Mouse (Mus musculus) stomach, postnatal 0 days (tissue): ENCODE data around the gene Gpr34. TPM values are rescaled to one million over a fixed set of nuclear protein-coding genes. Genes with fewer than 3 reads are reported as not detected.

ENCODE experiments used
- ATAC-seq: fragments of 200-750 bp; cut with Nextera tagmentation; 2 replicates; pipeline ENCODE4 v1.8.0; 2017; ENCODE audit not compliant: low FRiP score, low TSS enrichment
- DNase-seq: peaks from one replicate; pipeline ENCODE4 v3.0.0-alpha.2; 2016; ENCODE audit warnings: low spot score
- H3K27ac ChIP-seq: fragments of 300-500 bp; sonication (generic); replicated peaks from 2 replicates; pipeline ENCODE4 v1.5.1; 2014; ENCODE audit warnings: mild to moderate bottlenecking, control low read depth
- H3K27me3 ChIP-seq: fragments of 300-500 bp; sonication (generic); 2 replicates; pipeline ENCODE4 v1.6.1; 2014; ENCODE audit warnings: low read length; ENCODE audit not compliant: control insufficient read depth, insufficient read depth
- H3K36me3 ChIP-seq: fragments of 300-500 bp; sonication (generic); 2 replicates; pipeline ENCODE4 v1.6.1; 2014; ENCODE audit warnings: low read length, mixed read lengths; ENCODE audit not compliant: control insufficient read depth, insufficient read depth
- H3K4me1 ChIP-seq: fragments of 300-500 bp; sonication (generic); replicated peaks from 2 replicates; pipeline ENCODE4 v1.6.1; 2014; ENCODE audit warnings: antibody characterized with exemption; ENCODE audit not compliant: control insufficient read depth, insufficient read depth
- H3K4me2 ChIP-seq: fragments of 300-500 bp; sonication (generic); replicated peaks from 2 replicates; pipeline ENCODE4 v1.6.1; 2014; ENCODE audit warnings: low read depth, mild to moderate bottlenecking, control low read depth, moderate library complexity
- H3K4me3 ChIP-seq: fragments of 300-500 bp; sonication (generic); 2 replicates; pipeline ENCODE4 v1.5.1; 2014; ENCODE audit warnings: low read depth, low read length, control low read depth
- H3K9ac ChIP-seq: fragments of 300-500 bp; sonication (generic); 2 replicates; pipeline ENCODE4 v1.6.1; 2014; ENCODE audit warnings: mild to moderate bottlenecking, low read length, control low read depth, mixed read lengths
- H3K9me3 ChIP-seq: fragments of 300-500 bp; sonication (generic); 2 replicates; pipeline ENCODE4 v1.6.1; 2016; ENCODE audit warnings: low read length; ENCODE audit not compliant: control insufficient read depth
- CTCF ChIP-seq: IDR thresholded peaks from 2 replicates; pipeline ENCODE4 v1.5.1; 2016; ENCODE audit warnings: antibody characterized with exemption, low read depth, mild to moderate bottlenecking, moderate library complexity
- EP300 ChIP-seq: optimal IDR thresholded peaks from 2 replicates; pipeline ENCODE3; 2016; ENCODE audit warnings: antibody characterized with exemption
- whole genome bisulfite sequencing: fragments of 180-500 bp; shearing (Covaris S2); extraction: QIAGEN DNeasy Blood & Tissue Kit; methylation state at CpG from one replicate; pipeline ENCODE4 v1.1.7; 2014; 5-methylcytosine and 5-hydroxymethylcytosine counted together
- polyA plus RNA-seq: library from polyadenylated mRNA; unstranded; fragments of >200 nt; fragmentation: Nextera tagmentation; extraction: Ambion mirVana; gene quantifications from 2 replicates; pipeline ENCODE4 v1.2.1, GENCODE M21; 2015

Gpr34 gene
- polyA plus RNA-seq, 1 experiment from 2014 or later: 3.0 TPM

DNA sequence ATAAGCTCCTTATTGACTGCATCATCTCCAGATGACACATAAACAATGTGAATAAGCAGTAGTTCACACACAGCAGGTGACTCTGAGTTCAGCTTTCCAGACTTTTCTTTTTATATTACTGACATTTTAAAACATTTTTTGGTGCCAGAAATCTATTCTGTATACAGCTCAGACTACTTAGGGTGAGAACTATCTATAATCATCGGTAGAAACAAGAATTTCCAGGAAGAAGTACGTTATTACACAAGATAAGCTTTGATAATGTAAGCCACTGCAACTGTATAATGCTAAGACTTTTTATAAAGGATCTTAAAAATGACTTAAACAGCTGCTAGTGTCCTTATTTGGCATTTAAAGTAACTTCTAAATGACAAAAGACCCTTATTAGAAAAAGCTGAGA, 19.8 kb upstream of the Gpr34 start:
- Histone ChIP-seq H3K27me3 (no peaks in the 10 kb centered on the region), H3K9ac (no peak overlapping the region), H3K4me1 (no peaks in the 10 kb centered on the region), H3K36me3 (no peaks in the 10 kb centered on the region), H3K27ac (no peak overlapping the region), H3K4me2 (no peak overlapping the region), H3K9me3 (no peaks in the 10 kb centered on the region), H3K4me3 (no peak overlapping the region)
- TF ChIP-seq CTCF (no peak), EP300 (no peak)
- DNase-seq (no peak), ATAC-seq (no peak)
- WGBS: 22% methylated on average over 2 of the region's 2 CpGs

DNA sequence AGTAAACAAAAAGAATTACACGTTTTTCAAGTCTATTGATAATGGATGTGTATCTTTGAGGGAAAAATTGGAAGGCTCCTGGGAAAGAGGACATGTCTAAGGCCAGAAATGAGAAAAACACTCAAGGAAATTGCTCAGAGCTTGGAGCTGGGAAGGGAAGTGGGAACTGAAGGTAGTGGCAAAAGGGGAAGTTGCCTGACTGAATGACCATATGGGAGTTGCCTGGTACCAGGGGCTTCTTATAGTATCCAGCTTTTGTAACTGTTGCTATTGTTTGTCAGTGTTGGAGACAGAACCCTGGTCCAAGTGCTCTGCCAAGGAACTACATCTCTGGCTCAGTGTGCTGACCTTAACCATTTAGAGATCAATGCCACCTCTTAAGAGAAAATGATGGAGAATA, 15.2 kb upstream of the Gpr34 start:
- ATAC-seq: no peak
- no peak for DNase-seq
- Histone ChIP-seq H3K4me2 (no peak overlapping the region), H3K4me1 (no peaks in the 10 kb centered on the region), H3K27ac (no peak overlapping the region), H3K9me3 (no peaks in the 10 kb centered on the region), H3K4me3 (no peak overlapping the region), H3K36me3 (no peaks in the 10 kb centered on the region), H3K9ac (no peak overlapping the region), H3K27me3 (no peaks in the 10 kb centered on the region)
- TF ChIP-seq CTCF: no peak
- TF ChIP-seq EP300: no peak
- 39% methylated on average over 1 of the region's 1 CpGs for WGBS

DNA sequence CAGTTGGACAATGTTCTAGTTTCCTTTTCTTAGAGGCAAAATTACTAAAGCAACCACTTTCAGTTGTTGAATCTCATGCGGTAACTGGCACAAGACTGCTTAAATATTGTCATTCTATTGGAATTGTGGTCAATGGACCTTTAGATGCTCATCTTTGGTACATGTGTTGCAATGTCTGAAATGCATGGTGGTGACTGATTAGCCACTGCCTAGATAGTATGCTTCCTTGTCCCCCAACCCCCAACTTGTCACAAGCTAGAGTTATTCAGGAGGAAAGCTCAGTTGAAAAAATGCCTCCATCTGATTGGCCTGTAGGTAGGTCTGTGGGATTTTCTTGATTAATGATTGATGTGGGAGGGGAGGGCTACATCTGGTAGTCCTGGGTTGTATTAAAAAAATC, 14.6 kb upstream of the Gpr34 start:
- Histone ChIP-seq H3K27ac (no peak overlapping the region), H3K36me3 (no peaks in the 10 kb centered on the region), H3K4me2 (no peak overlapping the region), H3K9me3 (no peaks in the 10 kb centered on the region), H3K4me1 (no peaks in the 10 kb centered on the region), H3K27me3 (no peaks in the 10 kb centered on the region), H3K4me3 (no peak overlapping the region), H3K9ac (no peak overlapping the region)
- 93% methylated on average over 1 of the region's 1 CpGs for WGBS
- TF ChIP-seq CTCF (no peak), EP300 (no peak)
- ATAC-seq (no peak), DNase-seq (no peak)

DNA sequence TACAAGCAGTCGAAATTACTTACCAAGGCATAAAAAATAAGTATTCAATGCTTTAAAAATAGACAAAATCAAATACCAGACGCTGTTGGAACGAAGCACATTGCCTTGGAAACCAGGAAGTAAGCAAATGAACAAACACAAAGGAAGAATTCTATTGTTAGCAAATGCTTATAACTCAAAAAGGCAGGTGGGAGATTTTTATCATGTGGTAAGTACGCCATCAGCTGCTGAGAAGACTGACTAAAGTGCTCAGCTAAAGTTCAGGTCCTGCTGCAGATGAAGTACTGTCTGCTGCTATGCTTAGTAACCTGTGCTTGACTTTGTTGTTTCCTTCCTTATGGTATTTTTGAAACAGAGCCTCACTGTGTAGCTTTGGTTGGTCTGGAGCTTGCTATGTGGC, 13.4 kb upstream of the Gpr34 start:
- Histone ChIP-seq H3K27ac (no peak overlapping the region), H3K4me1 (no peaks in the 10 kb centered on the region), H3K4me3 (no peak overlapping the region), H3K4me2 (no peak overlapping the region), H3K9me3 (no peaks in the 10 kb centered on the region), H3K27me3 (no peaks in the 10 kb centered on the region), H3K9ac (no peak overlapping the region), H3K36me3 (no peaks in the 10 kb centered on the region)
- DNase-seq: no peak
- 57% methylated on average over 4 of the region's 4 CpGs for WGBS
- TF ChIP-seq EP300: no peak
- no peak for TF ChIP-seq CTCF
- ATAC-seq: no peak

DNA sequence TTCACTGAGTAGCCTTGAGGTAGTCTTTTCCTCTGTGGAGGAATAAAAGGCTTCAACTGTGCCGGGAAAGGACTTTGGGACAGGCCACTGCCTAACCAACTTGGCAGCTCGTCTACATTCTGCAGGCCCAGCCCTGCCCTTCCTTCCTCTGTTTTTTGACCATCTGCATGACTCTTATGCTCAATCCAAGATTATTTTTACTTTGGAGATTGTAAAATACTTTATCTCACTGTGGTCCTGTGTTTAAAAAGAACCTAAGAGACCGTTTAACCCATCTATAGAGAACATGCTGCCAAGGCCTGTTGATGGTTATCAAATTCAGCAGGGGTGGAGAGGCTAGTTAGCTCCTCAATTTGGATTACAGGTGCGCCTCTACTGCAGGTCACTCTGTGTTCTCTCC, 10.4 kb upstream of the Gpr34 start:
- no peaks in the 10 kb centered on the region for H3K27me3 ChIP-seq
- WGBS: 60% methylated on average over 4 of the region's 4 CpGs
- no peaks in the 10 kb centered on the region for H3K4me1 ChIP-seq
- no peaks in the 10 kb centered on the region for H3K36me3 ChIP-seq
- H3K27ac ChIP-seq: no peak overlapping the region
- DNase-seq (no peak), ATAC-seq (no peak)
- no peak overlapping the region for H3K4me2 ChIP-seq
- no peaks in the 10 kb centered on the region for H3K9me3 ChIP-seq
- H3K4me3 ChIP-seq: no peak overlapping the region
- H3K9ac ChIP-seq: no peak overlapping the region
- TF ChIP-seq CTCF: no peak
- no peak for TF ChIP-seq EP300

DNA sequence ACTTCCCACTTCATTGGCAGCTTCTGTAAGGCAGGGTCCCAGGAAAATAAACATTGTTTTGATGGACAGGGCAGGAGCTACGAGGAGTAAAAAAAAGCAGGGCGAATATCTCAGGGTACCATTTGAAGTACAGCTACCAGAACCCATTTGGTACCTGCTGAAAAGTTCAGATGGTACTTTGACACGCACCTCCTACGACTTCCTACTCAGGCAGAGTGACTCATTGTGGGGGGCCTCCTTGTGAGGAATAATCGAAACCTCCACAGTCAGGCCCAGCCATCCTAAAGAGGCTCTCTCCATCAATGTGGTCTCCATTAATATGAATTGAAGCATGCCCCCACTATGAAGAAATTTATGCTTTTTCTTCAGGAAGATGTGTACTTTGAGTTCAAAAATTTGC, 9.2 kb upstream of the Gpr34 start:
- 82% methylated on average over 5 of the region's 5 CpGs for WGBS
- Histone ChIP-seq H3K27me3 (no peaks in the 10 kb centered on the region), H3K4me2 (no peak overlapping the region), H3K9me3 (no peaks in the 10 kb centered on the region), H3K27ac (no peak overlapping the region), H3K36me3 (no peaks in the 10 kb centered on the region), H3K4me3 (no peak overlapping the region), H3K9ac (no peak overlapping the region), H3K4me1 (no peaks in the 10 kb centered on the region)
- TF ChIP-seq EP300: no peak
- TF ChIP-seq CTCF: no peak
- no peak for DNase-seq
- no peak for ATAC-seq
